Mouse (Mus musculus) midbrain, embryonic 16.5 days (tissue): ENCODE data around the gene Emp1. TPM values are rescaled to one million over a fixed set of nuclear protein-coding genes. Genes with fewer than 3 reads are reported as not detected.

Experiments
- ATAC-seq: fragments of 200-750 bp; cut with Nextera tagmentation; 2 replicates; pipeline ENCODE4 v1.8.0; 2017; ENCODE audit warnings: moderate TSS enrichment
- H3K27ac ChIP-seq: fragments of 300-500 bp; sonication (generic); 2 replicates; pipeline ENCODE4 v1.5.1; 2014; ENCODE audit warnings: mild to moderate bottlenecking, low read length, mixed read lengths
- H3K27me3 ChIP-seq: fragments of 300-500 bp; sonication (generic); 2 replicates; pipeline ENCODE4 v1.6.1; 2014; ENCODE audit warnings: low read depth, low read length, mixed read lengths; ENCODE audit not compliant: control insufficient read depth, insufficient read depth
- H3K36me3 ChIP-seq: fragments of 300-500 bp; sonication (generic); 2 replicates; pipeline ENCODE4 v1.6.1; 2014; ENCODE audit warnings: mild to moderate bottlenecking, low read length, moderate library complexity, mixed read lengths; ENCODE audit not compliant: control insufficient read depth, insufficient read depth
- H3K4me1 ChIP-seq: fragments of 300-500 bp; sonication (generic); 2 replicates; pipeline ENCODE4 v1.6.1; 2014; ENCODE audit warnings: mild to moderate bottlenecking, low read length, mixed read lengths; ENCODE audit not compliant: control insufficient read depth, insufficient read depth
- H3K4me2 ChIP-seq: fragments of 300-500 bp; sonication (generic); 2 replicates; pipeline ENCODE4 v1.6.1; 2014; ENCODE audit warnings: mild to moderate bottlenecking, low read length, mixed read lengths
- H3K4me3 ChIP-seq: fragments of 300-500 bp; sonication (generic); 2 replicates; pipeline ENCODE4 v1.5.1; 2014; ENCODE audit warnings: low read depth, mild to moderate bottlenecking, low read length, moderate library complexity, mixed read lengths
- H3K9ac ChIP-seq: fragments of 300-500 bp; sonication (generic); 2 replicates; pipeline ENCODE4 v1.6.1; 2014; ENCODE audit warnings: low read depth, low read length, mixed read lengths
- H3K9me3 ChIP-seq: fragments of 300-500 bp; sonication (generic); replicated peaks from 2 replicates; pipeline ENCODE4 v1.6.1; 2014; ENCODE audit warnings: mild to moderate bottlenecking, low read length, mixed read lengths; ENCODE audit not compliant: control insufficient read depth, poor library complexity, severe bottlenecking
- WGBS: fragments of 180-500 bp; shearing (Covaris S2); extraction: QIAGEN DNeasy Blood & Tissue Kit; methylation state at CpG from one replicate; pipeline ENCODE4 v1.1.7; 2014; 5-methylcytosine and 5-hydroxymethylcytosine counted together
- polyA plus RNA-seq: library from polyadenylated mRNA; unstranded; fragments of >200 nt; fragmentation: Nextera tagmentation; extraction: Ambion mirVana; gene quantifications from 2 replicates; pipeline ENCODE4 v1.2.1, GENCODE M21; 2015

Emp1 gene
- polyA plus RNA-seq: 7.5 TPM in 2 replicates

- Histone ChIP-seq H3K36me3 (no peaks in the 10 kb centered on the region), H3K4me1 (0 out of 2 replicates have a peak, but pooled peaks cover 2% of the 10 kb centered on the region), H3K27me3 (no peaks in the 10 kb centered on the region), H3K27ac (no peak within 1 kb of the TSS), H3K9me3 (no peaks in the 10 kb centered on the region), H3K9ac (no peak within 1 kb of the TSS), H3K4me2 (peak within 1 kb of the TSS; percentile 27), H3K4me3 (no peak within 1 kb of the TSS)
- 26% methylated on average over 13 of the region's 13 CpGs for WGBS
- peak; percentile 23; the same call in 1 of the 2 replicates for ATAC-seq
These were observed at the start of gene Emp1 for GRCm38 (mm10) chr6:135362459-135363159. Gene Emp1, plus strand, starts transcription at chr6:135362545.

- Histone ChIP-seq H3K27me3 (no peaks in the 10 kb centered on the region), H3K9me3 (no peaks in the 10 kb centered on the region), H3K9ac (no peak overlapping the region), H3K4me2 (no peak overlapping the region), H3K4me1 (no peaks in the 10 kb centered on the region), H3K36me3 (no peaks in the 10 kb centered on the region), H3K27ac (no peak overlapping the region), H3K4me3 (no peak overlapping the region)
- WGBS: 82% methylated on average over 9 of the region's 9 CpGs
- ATAC-seq: no peak
These were observed 48.4 kb upstream of the Emp1 start for GRCm38 (mm10) chr6:135313981-135314380.

GRCm38 (mm10) chr6:135316141-135316540 is 46.2 kb upstream of the Emp1 start:
- WGBS: 86% methylated on average over 2 of the region's 2 CpGs
- Histone ChIP-seq H3K9me3 (no peaks in the 10 kb centered on the region), H3K4me3 (no peak overlapping the region), H3K27ac (no peak overlapping the region), H3K27me3 (no peaks in the 10 kb centered on the region), H3K9ac (no peak overlapping the region), H3K36me3 (no peaks in the 10 kb centered on the region), H3K4me2 (no peak overlapping the region), H3K4me1 (no peaks in the 10 kb centered on the region)
- ATAC-seq: no peak

GRCm38 (mm10) chr6:135319431-135319933 is 42.9 kb upstream of the Emp1 start:
- no peak for ATAC-seq
- Histone ChIP-seq H3K36me3 (no peaks in the 10 kb centered on the region), H3K9me3 (no peaks in the 10 kb centered on the region), H3K4me2 (no peak overlapping the region), H3K4me1 (no peaks in the 10 kb centered on the region), H3K4me3 (no peak overlapping the region), H3K9ac (no peak overlapping the region), H3K27ac (no peak overlapping the region), H3K27me3 (no peaks in the 10 kb centered on the region)
- 82% methylated on average over 5 of the region's 5 CpGs for WGBS

- 74% methylated on average over 7 of the region's 7 CpGs for WGBS
- Histone ChIP-seq H3K4me2 (no peak overlapping the region), H3K36me3 (no peaks in the 10 kb centered on the region), H3K27me3 (no peaks in the 10 kb centered on the region), H3K9me3 (no peaks in the 10 kb centered on the region), H3K9ac (no peak overlapping the region), H3K4me1 (no peaks in the 10 kb centered on the region), H3K27ac (no peak overlapping the region), H3K4me3 (no peak overlapping the region)
- no peak for ATAC-seq
These were observed 39.6 kb upstream of the Emp1 start for GRCm38 (mm10) chr6:135322749-135323148.

DNA sequence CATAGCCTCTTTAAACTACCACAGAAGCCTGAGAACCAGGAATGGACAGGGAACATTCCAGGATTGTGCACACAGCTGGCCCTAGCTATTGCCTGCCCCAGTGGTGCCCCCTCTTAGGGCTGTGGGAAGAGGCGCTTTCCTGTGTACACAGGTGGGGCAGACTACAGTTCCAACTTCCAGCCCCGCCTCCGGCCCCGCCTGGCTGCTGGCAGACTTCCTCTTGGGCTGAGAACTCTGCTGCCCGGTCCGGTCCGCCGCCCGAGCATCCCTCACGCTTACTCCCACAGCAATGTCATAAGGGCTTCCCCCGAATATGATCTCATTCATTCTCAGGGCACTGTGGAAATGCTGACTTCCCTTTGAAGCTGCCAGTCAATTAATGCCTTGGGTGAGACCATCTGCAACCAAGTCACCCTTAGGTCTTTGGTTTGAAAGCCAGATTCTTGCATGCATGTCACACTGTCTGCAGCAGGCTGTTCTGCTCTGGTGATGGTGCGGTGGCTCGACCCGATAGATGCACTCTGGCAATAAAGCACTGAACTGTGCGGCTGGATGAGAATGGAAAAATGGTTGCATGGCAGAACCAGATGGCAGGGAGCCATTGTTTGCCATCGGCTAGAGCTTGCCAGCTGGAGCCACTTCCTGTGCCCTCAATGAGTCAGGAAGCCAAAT is 38.9 kb upstream of the Emp1 start:
- 52% methylated on average over 16 of the region's 16 CpGs for WGBS
- H3K27me3 ChIP-seq: no peaks in the 10 kb centered on the region
- no peaks in the 10 kb centered on the region for H3K9me3 ChIP-seq
- no peak overlapping the region for H3K27ac ChIP-seq
- no peaks in the 10 kb centered on the region for H3K36me3 ChIP-seq
- H3K4me3 ChIP-seq: no peak overlapping the region
- H3K4me2 ChIP-seq: no peak overlapping the region
- no peaks in the 10 kb centered on the region for H3K4me1 ChIP-seq
- ATAC-seq: peak; percentile 36
- no peak overlapping the region for H3K9ac ChIP-seq

- H3K4me3 ChIP-seq: no peak overlapping the region
- H3K9ac ChIP-seq: no peak overlapping the region
- no peaks in the 10 kb centered on the region for H3K9me3 ChIP-seq
- no peaks in the 10 kb centered on the region for H3K27me3 ChIP-seq
- no peak overlapping the region for H3K4me2 ChIP-seq
- no peaks in the 10 kb centered on the region for H3K36me3 ChIP-seq
- WGBS: 83% methylated on average over 3 of the region's 3 CpGs
- H3K4me1 ChIP-seq: no peaks in the 10 kb centered on the region
- no peak overlapping the region for H3K27ac ChIP-seq
- no peak for ATAC-seq
These were observed 38.2 kb upstream of the Emp1 start for GRCm38 (mm10) chr6:135324111-135324510.

GRCm38 (mm10) chr6:135324686-135325300 is 37.6 kb upstream of the Emp1 start:
- H3K27me3 ChIP-seq: no peaks in the 10 kb centered on the region
- no peak overlapping the region for H3K4me3 ChIP-seq
- no peak overlapping the region for H3K9ac ChIP-seq
- no peak for ATAC-seq
- H3K4me1 ChIP-seq: no peaks in the 10 kb centered on the region
- H3K4me2 ChIP-seq: no peak overlapping the region
- H3K36me3 ChIP-seq: no peaks in the 10 kb centered on the region
- H3K9me3 ChIP-seq: no peaks in the 10 kb centered on the region
- WGBS: 81% methylated on average over 9 of the region's 9 CpGs
- no peak overlapping the region for H3K27ac ChIP-seq

- H3K27ac ChIP-seq: no peak overlapping the region
- no peaks in the 10 kb centered on the region for H3K27me3 ChIP-seq
- no peaks in the 10 kb centered on the region for H3K9me3 ChIP-seq
- H3K4me3 ChIP-seq: no peak overlapping the region
- no peak for ATAC-seq
- 87% methylated on average over 7 of the region's 7 CpGs for WGBS
- H3K36me3 ChIP-seq: no peaks in the 10 kb centered on the region
- no peaks in the 10 kb centered on the region for H3K4me1 ChIP-seq
- H3K9ac ChIP-seq: no peak overlapping the region
- H3K4me2 ChIP-seq: no peak overlapping the region
These were observed 35.5 kb upstream of the Emp1 start for GRCm38 (mm10) chr6:135326847-135327246.
